Mouse (Mus musculus): ENCODE data around the gene Tnfsf9. TPM values are rescaled to one million over a fixed set of nuclear protein-coding genes. Genes with fewer than 3 reads are reported as not detected.
A peak's percentile ranks its signal among the peaks of the same experiment; 100 is the strongest.
"Not testable (repeated sequence)": the region's sequence is repeated elsewhere in the genome, so short reads cannot be mapped to it uniquely, and the experiment has no call there.

The Tnfsf9 gene
- total RNA-seq, 2 experiments from 2014 or later = 1.1 to 3.0 TPM

- ATAC-seq (replicated peaks; ENCODE audit: poor library complexity, severe bottlenecking) = no peak
These were observed 20.9 kb downstream of the Tnfsf9 start for GRCm38 (mm10) chr17:57125853-57126622.

GRCm38 (mm10) chr17:57131793-57132192 lies 26.7 kb downstream of the Tnfsf9 start:
- no peak for ATAC-seq (replicated peaks; ENCODE audit: poor library complexity, severe bottlenecking)

- not testable (repeated sequence) for ATAC-seq (replicated peaks; ENCODE audit: poor library complexity, severe bottlenecking)
These were observed 28.9 kb downstream of the Tnfsf9 start for GRCm38 (mm10) chr17:57134021-57134420.

GRCm38 (mm10) chr17:57134693-57135092 lies 29.6 kb downstream of the Tnfsf9 start:
- ATAC-seq (replicated peaks; ENCODE audit: poor library complexity, severe bottlenecking) = no peak

- ATAC-seq (replicated peaks; ENCODE audit: poor library complexity, severe bottlenecking) = no peak
These were observed 30.5 kb downstream of the Tnfsf9 start for GRCm38 (mm10) chr17:57135635-57136034.

- ATAC-seq (replicated peaks; ENCODE audit: poor library complexity, severe bottlenecking) = no peak
These were observed 33.6 kb downstream of the Tnfsf9 start for GRCm38 (mm10) chr17:57138676-57139075.

- ATAC-seq (replicated peaks; ENCODE audit: poor library complexity, severe bottlenecking) = no peak
These were observed 34.6 kb downstream of the Tnfsf9 start for GRCm38 (mm10) chr17:57139708-57140107.

GRCm38 (mm10) chr17:57143704-57144103 lies 38.6 kb downstream of the Tnfsf9 start:
- no peak for ATAC-seq (replicated peaks; ENCODE audit: poor library complexity, severe bottlenecking)

- ATAC-seq (replicated peaks; ENCODE audit: poor library complexity, severe bottlenecking) = no peak
These were observed 40.0 kb downstream of the Tnfsf9 start for GRCm38 (mm10) chr17:57145115-57145514.

GRCm38 (mm10) chr17:57148343-57148742 lies 43.2 kb downstream of the Tnfsf9 start:
- no peak for ATAC-seq (replicated peaks; ENCODE audit: poor library complexity, severe bottlenecking)

GRCm38 (mm10) chr17:57148994-57149803 lies 44.1 kb downstream of the Tnfsf9 start, which contains the start of gene Cd70:
Gene Cd70, minus strand, starts transcription at chr17:57149777.
- peak; percentile 37 for ATAC-seq (replicated peaks; ENCODE audit: poor library complexity, severe bottlenecking)

GRCm38 (mm10) chr17:57153006-57153405 lies 47.9 kb downstream of the Tnfsf9 start:
- ATAC-seq (replicated peaks; ENCODE audit: poor library complexity, severe bottlenecking) = peak; percentile 79

- no peak for ATAC-seq (replicated peaks; ENCODE audit: poor library complexity, severe bottlenecking)
These were observed 48.7 kb downstream of the Tnfsf9 start for GRCm38 (mm10) chr17:57153787-57154186.

Other genes starting within 250 kb of the Tnfsf9 start
- not detected in 2 replicates for gene Acsbg2, start 230.9 kb upstream of the Tnfsf9 start, total RNA-seq (2014; fragmentation: Nextera tagmentation)
- not detected in 2 replicates for gene Acsbg2, start 230.9 kb upstream of the Tnfsf9 start, total RNA-seq (2017)
- 0.47 TPM in 1 of 2 replicates, not detected in the other for gene 1700061G19Rik, start 229.8 kb upstream of the Tnfsf9 start, total RNA-seq (2014; fragmentation: Nextera tagmentation)
- 0.17 TPM in 1 of 2 replicates, not detected in the other for gene 1700061G19Rik, start 229.8 kb upstream of the Tnfsf9 start, total RNA-seq (2017)
- 20.6 and 26.9 TPM in 2 replicates for gene Mllt1, start 169.9 kb upstream of the Tnfsf9 start, total RNA-seq (2014; fragmentation: Nextera tagmentation)
- 16.6 and 17.0 TPM in 2 replicates for gene Mllt1, start 169.9 kb upstream of the Tnfsf9 start, total RNA-seq (2017)
- not detected in 2 replicates for gene Acer1, start 123.2 kb upstream of the Tnfsf9 start, total RNA-seq (2014; fragmentation: Nextera tagmentation)
- gene Acer1, start 123.2 kb upstream of the Tnfsf9 start, total RNA-seq (2017) = not detected in 2 replicates
- 48.8 and 80.1 TPM in 2 replicates for gene Clpp, start 115.0 kb upstream of the Tnfsf9 start, total RNA-seq (2014; fragmentation: Nextera tagmentation)
- 88.7 and 94.7 TPM in 2 replicates for gene Clpp, start 115.0 kb upstream of the Tnfsf9 start, total RNA-seq (2017)
- 11.3 and 24.4 TPM in 2 replicates for gene Alkbh7, start 108.0 kb upstream of the Tnfsf9 start, total RNA-seq (2014; fragmentation: Nextera tagmentation)
- gene Alkbh7, start 108.0 kb upstream of the Tnfsf9 start, total RNA-seq (2017) = 17.3 and 18.7 TPM in 2 replicates
- gene Pspn, start 105.3 kb upstream of the Tnfsf9 start, total RNA-seq (2014; fragmentation: Nextera tagmentation) = not detected in 2 replicates
- gene Pspn, start 105.3 kb upstream of the Tnfsf9 start, total RNA-seq (2017) = not detected in 2 replicates
- gene Gtf2f1, start 94.0 kb upstream of the Tnfsf9 start, total RNA-seq (2014; fragmentation: Nextera tagmentation) = 47.6 and 63.8 TPM in 2 replicates
- gene Gtf2f1, start 94.0 kb upstream of the Tnfsf9 start, total RNA-seq (2017) = 103 and 116 TPM in 2 replicates
- not detected in 2 replicates for gene Gm17949, start 93.9 kb upstream of the Tnfsf9 start, total RNA-seq (2014; fragmentation: Nextera tagmentation)
- not detected in 2 replicates for gene Gm17949, start 93.9 kb upstream of the Tnfsf9 start, total RNA-seq (2017)
- gene Khsrp, start 73.8 kb upstream of the Tnfsf9 start, total RNA-seq (2014; fragmentation: Nextera tagmentation) = 96.6 and 149 TPM in 2 replicates
- gene Khsrp, start 73.8 kb upstream of the Tnfsf9 start, total RNA-seq (2017) = 68.9 and 84.0 TPM in 2 replicates
- gene Slc25a41, start 63.7 kb upstream of the Tnfsf9 start, total RNA-seq (2014; fragmentation: Nextera tagmentation) = not detected in 2 replicates
- not detected in 2 replicates for gene Slc25a41, start 63.7 kb upstream of the Tnfsf9 start, total RNA-seq (2017)
- gene Crb3, start 46.2 kb upstream of the Tnfsf9 start, total RNA-seq (2014; fragmentation: Nextera tagmentation) = not detected in 2 replicates
- gene Crb3, start 46.2 kb upstream of the Tnfsf9 start, total RNA-seq (2017) = not detected in 2 replicates
- gene Slc25a23, start 45.5 kb upstream of the Tnfsf9 start, total RNA-seq (2014; fragmentation: Nextera tagmentation) = 15.2 and 23.8 TPM in 2 replicates
- 1.6 and 1.7 TPM in 2 replicates for gene Slc25a23, start 45.5 kb upstream of the Tnfsf9 start, total RNA-seq (2017)
- 24.7 and 27.1 TPM in 2 replicates for gene Dennd1c, start 26.8 kb upstream of the Tnfsf9 start, total RNA-seq (2014; fragmentation: Nextera tagmentation)
- 2.9 and 3.0 TPM in 2 replicates for gene Dennd1c, start 26.8 kb upstream of the Tnfsf9 start, total RNA-seq (2017)
- not detected in 2 replicates for gene Tubb4a, start 17.5 kb upstream of the Tnfsf9 start, total RNA-seq (2014; fragmentation: Nextera tagmentation)
- not detected in 2 replicates for gene Tubb4a, start 17.5 kb upstream of the Tnfsf9 start, total RNA-seq (2017)
- not detected in 2 replicates for gene Cd70, start 44.5 kb downstream of the Tnfsf9 start, total RNA-seq (2014; fragmentation: Nextera tagmentation)
- not detected in 2 replicates for gene Cd70, start 44.5 kb downstream of the Tnfsf9 start, total RNA-seq (2017)
- 6.4 and 7.6 TPM in 2 replicates for gene Tnfsf14, start 88.9 kb downstream of the Tnfsf9 start, total RNA-seq (2014; fragmentation: Nextera tagmentation)
- gene Tnfsf14, start 88.9 kb downstream of the Tnfsf9 start, total RNA-seq (2017) = 5.2 and 5.8 TPM in 2 replicates
- gene C3, start 122.8 kb downstream of the Tnfsf9 start, total RNA-seq (2014; fragmentation: Nextera tagmentation) = 59.6 and 67.4 TPM in 2 replicates
- gene C3, start 122.8 kb downstream of the Tnfsf9 start, total RNA-seq (2017) = 146 and 183 TPM in 2 replicates
- gene Gpr108, start 143.1 kb downstream of the Tnfsf9 start, total RNA-seq (2014; fragmentation: Nextera tagmentation) = 26.6 and 27.2 TPM in 2 replicates
- gene Gpr108, start 143.1 kb downstream of the Tnfsf9 start, total RNA-seq (2017) = 18.9 and 20.9 TPM in 2 replicates
- gene Trip10, start 144.1 kb downstream of the Tnfsf9 start, total RNA-seq (2014; fragmentation: Nextera tagmentation) = 8.3 and 9.9 TPM in 2 replicates
- gene Trip10, start 144.1 kb downstream of the Tnfsf9 start, total RNA-seq (2017) = 5.6 and 8.6 TPM in 2 replicates
- gene Vav1, start 173.8 kb downstream of the Tnfsf9 start, total RNA-seq (2014; fragmentation: Nextera tagmentation) = 139 and 141 TPM in 2 replicates
- gene Vav1, start 173.8 kb downstream of the Tnfsf9 start, total RNA-seq (2017) = 284 and 301 TPM in 2 replicates

All from granulocyte monocyte progenitor cell, adult 5-6 weeks (primary cell).